Mouse (Mus musculus) hindbrain, embryonic 11.5 days (tissue): Measurements from ENCODE around the gene Irf2bp2. TPM values are rescaled to one million over a fixed set of nuclear protein-coding genes. Genes with fewer than 3 reads are reported as not detected.

Experiments
- ATAC-seq: fragments of 200-750 bp; cut with Nextera tagmentation; 2 replicates; pipeline ENCODE4 v1.8.0; 2017; ENCODE audit warnings: mild to moderate bottlenecking, moderate TSS enrichment, moderate library complexity; ENCODE audit not compliant: low FRiP score
- DNase-seq: peaks from one replicate; pipeline ENCODE4 v3.0.0-alpha.2; 2015; ENCODE audit warnings: low spot score
- H3K27ac ChIP-seq: fragments of 300-500 bp; sonication (generic); 2 replicates; pipeline ENCODE4 v1.5.1; 2014; ENCODE audit warnings: mild to moderate bottlenecking, low read depth, low read length
- H3K27me3 ChIP-seq: fragments of 300-500 bp; sonication (generic); 2 replicates; pipeline ENCODE4 v1.6.1; 2014; ENCODE audit warnings: mild to moderate bottlenecking, low read length, moderate library complexity, mixed read lengths; ENCODE audit not compliant: control insufficient read depth, insufficient read depth
- H3K36me3 ChIP-seq: fragments of 300-500 bp; sonication (generic); 2 replicates; pipeline ENCODE4 v1.6.1; 2014; ENCODE audit warnings: mild to moderate bottlenecking, low read length, moderate library complexity, mixed read lengths; ENCODE audit not compliant: control insufficient read depth, insufficient read depth
- H3K4me1 ChIP-seq: fragments of 300-500 bp; sonication (generic); replicated peaks from 2 replicates; pipeline ENCODE4 v1.6.1; 2014; ENCODE audit warnings: low read length, mixed read lengths; ENCODE audit not compliant: control insufficient read depth, insufficient read depth
- H3K4me2 ChIP-seq: fragments of 300-500 bp; sonication (generic); replicated peaks from 2 replicates; pipeline ENCODE4 v1.6.1; 2014; ENCODE audit warnings: mild to moderate bottlenecking, low read depth, low read length
- H3K4me3 ChIP-seq: fragments of 300-500 bp; sonication (generic); 2 replicates; pipeline ENCODE4 v1.5.1; 2014; ENCODE audit warnings: low read depth, low read length
- H3K9ac ChIP-seq: fragments of 300-500 bp; sonication (generic); 2 replicates; pipeline ENCODE4 v1.6.1; 2014; ENCODE audit warnings: low read depth, low read length
- H3K9me3 ChIP-seq: fragments of 300-500 bp; sonication (generic); 2 replicates; pipeline ENCODE4 v1.6.1; 2016; ENCODE audit warnings: low read length; ENCODE audit not compliant: control insufficient read depth
- WGBS: fragments of 180-500 bp; shearing (Covaris S2); extraction: QIAGEN DNeasy Blood & Tissue Kit; methylation state at CpG from one replicate; pipeline ENCODE4 v1.1.7; 2014; 5-methylcytosine and 5-hydroxymethylcytosine counted together
- polyA plus RNA-seq: library from polyadenylated mRNA; unstranded; fragments of >200 nt; fragmentation: Nextera tagmentation; extraction: Ambion mirVana; gene quantifications from 2 replicates; pipeline ENCODE4 v1.2.1, GENCODE M21; 2014

The Irf2bp2 gene
- polyA plus RNA-seq, 1 experiment from 2014 or later: 5.5 TPM

GRCm38 (mm10) chr8:126599297-126599696, 5.5 kb upstream of the Irf2bp2 start:
- Histone ChIP-seq H3K36me3 (no peaks in the 10 kb centered on the region), H3K4me3 (no peak overlapping the region), H3K4me1 (peaks cover 24% of the 10 kb centered on the region), H3K4me2 (no peak overlapping the region), H3K27me3 (no peaks in the 10 kb centered on the region), H3K9me3 (no peaks in the 10 kb centered on the region), H3K27ac (no peak overlapping the region), H3K9ac (no peak overlapping the region)
- WGBS: 86% methylated on average over 4 of the region's 4 CpGs
- DNase-seq (no peak), ATAC-seq (no peak)

DNA sequence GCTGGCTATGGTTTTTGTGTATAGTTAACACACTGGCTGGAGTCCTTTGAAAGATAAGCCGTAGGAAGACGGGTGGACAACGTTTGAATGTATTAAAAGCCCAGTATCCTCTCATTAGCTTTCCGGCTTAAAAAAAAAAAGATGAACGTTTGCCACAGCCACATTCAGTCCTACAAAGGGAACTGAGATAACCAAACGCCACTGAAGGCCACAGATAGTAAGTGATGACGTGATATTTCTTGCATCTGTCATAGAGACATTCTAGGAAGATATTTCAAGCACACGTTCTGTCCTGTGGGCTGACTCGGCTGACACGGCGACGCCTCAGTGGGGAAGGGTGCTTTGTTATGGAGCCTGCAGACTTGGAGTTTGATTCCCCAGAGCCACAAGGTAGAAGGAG, 4.4 kb upstream of the Irf2bp2 start:
- no peak overlapping the region for H3K27ac ChIP-seq
- ATAC-seq: no peak
- H3K36me3 ChIP-seq: no peaks in the 10 kb centered on the region
- no peaks in the 10 kb centered on the region for H3K9me3 ChIP-seq
- WGBS: 72% methylated on average over 12 of the region's 12 CpGs
- no peak overlapping the region for H3K4me2 ChIP-seq
- H3K4me3 ChIP-seq: no peak overlapping the region
- no peak for DNase-seq
- H3K9ac ChIP-seq: no peak overlapping the region
- H3K27me3 ChIP-seq: no peaks in the 10 kb centered on the region
- H3K4me1 ChIP-seq: peaks cover 24% of the 10 kb centered on the region

- 84% methylated on average over 5 of the region's 5 CpGs for WGBS
- peaks cover 21% of the 10 kb centered on the region for H3K4me1 ChIP-seq
These were observed 2.9 kb upstream of the Irf2bp2 start for GRCm38 (mm10) chr8:126596721-126597120.

GRCm38 (mm10) chr8:126596097-126596634, 2.4 kb upstream of the Irf2bp2 start:
- peak overlapping the region; percentile 19; the same call in 1 of the 2 replicates for H3K4me2 ChIP-seq
- H3K4me1 ChIP-seq: peaks cover 20% of the 10 kb centered on the region
- no peaks in the 10 kb centered on the region for H3K27me3 ChIP-seq
- DNase-seq: peak; percentile 68
- peak overlapping the region; percentile 97; the same call in 1 of the 2 replicates for H3K27ac ChIP-seq
- ATAC-seq: 0 out of 2 replicates have a peak, but pooled peaks have one; percentile 13
- H3K9ac ChIP-seq: peak overlapping the region; percentile 86; the same call in 1 of the 2 replicates
- no peak overlapping the region for H3K4me3 ChIP-seq
- no peaks in the 10 kb centered on the region for H3K36me3 ChIP-seq
- WGBS: 18% methylated on average over 12 of the region's 12 CpGs
- H3K9me3 ChIP-seq: no peaks in the 10 kb centered on the region

More at GRCm38 (mm10) chr8:126596721-126597120, 2.9 kb upstream of the Irf2bp2 start:
- no peaks in the 10 kb centered on the region for H3K9me3 ChIP-seq
- no peak for DNase-seq
- no peak overlapping the region for H3K4me2 ChIP-seq
- H3K36me3 ChIP-seq: no peaks in the 10 kb centered on the region
- no peak for ATAC-seq
- no peaks in the 10 kb centered on the region for H3K27me3 ChIP-seq
- H3K27ac ChIP-seq: peak overlapping the region; percentile 40; the same call in 1 of the 2 replicates
- peak overlapping the region; percentile 31; the same call in 1 of the 2 replicates for H3K9ac ChIP-seq
- no peak overlapping the region for H3K4me3 ChIP-seq

DNA sequence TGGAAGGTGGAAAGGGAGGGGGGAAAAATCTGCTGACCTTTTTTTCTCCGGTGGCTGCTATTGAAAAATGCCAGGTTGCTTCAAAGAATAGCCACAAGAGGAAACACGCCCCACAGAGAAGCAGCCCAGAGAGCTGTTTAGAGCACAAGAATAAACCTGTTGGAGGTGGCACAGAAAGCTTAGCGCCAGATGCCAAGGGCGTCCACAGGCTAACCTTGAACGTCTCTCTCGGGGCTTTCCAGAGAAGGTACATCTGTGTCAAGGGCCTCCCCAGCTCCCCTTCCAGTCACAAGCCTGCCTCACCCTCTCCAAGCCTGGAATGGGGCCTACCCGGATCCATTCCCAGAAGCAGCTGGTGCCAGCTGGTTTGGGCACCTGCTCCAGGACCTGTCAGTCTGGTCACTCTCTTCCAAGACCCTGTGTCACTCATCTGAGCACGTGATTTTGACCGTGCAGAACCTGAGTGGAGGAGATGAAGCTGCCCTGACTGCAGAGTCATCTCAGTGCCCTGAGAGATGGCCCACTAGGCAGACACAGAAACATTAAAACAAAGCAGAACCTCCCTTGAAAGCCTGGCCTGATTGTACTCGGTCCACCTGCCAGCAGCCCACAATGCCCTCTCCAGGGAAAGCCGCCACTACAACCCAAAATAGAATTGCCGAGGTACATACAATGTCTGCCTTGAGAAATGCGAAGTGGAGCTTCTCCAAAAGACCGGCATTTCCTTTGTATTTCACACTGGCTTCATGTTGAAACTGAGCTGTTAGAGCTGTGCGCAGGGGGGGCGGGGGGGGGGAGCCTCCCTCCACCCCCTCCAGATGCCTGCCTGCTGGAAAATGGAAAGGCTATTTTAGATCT, 1.6 kb upstream of the Irf2bp2 start:
- H3K27ac ChIP-seq: peak overlapping the region; percentile 97
- 23% methylated on average over 16 of the region's 16 CpGs for WGBS
- no peaks in the 10 kb centered on the region for H3K9me3 ChIP-seq
- peaks cover 18% of the 10 kb centered on the region for H3K4me1 ChIP-seq
- ATAC-seq (no peak), DNase-seq (peak; percentile 47)
- H3K9ac ChIP-seq: peak overlapping the region; percentile 86
- H3K4me3 ChIP-seq: peak overlapping the region; percentile 98; the same call in 1 of the 2 replicates
- no peaks in the 10 kb centered on the region for H3K36me3 ChIP-seq
- H3K27me3 ChIP-seq: no peaks in the 10 kb centered on the region
- peak overlapping the region; percentile 83 for H3K4me2 ChIP-seq

GRCm38 (mm10) chr8:126594481-126595000, 755 bp upstream of the Irf2bp2 start:
- peaks cover 21% of the 10 kb centered on the region for H3K4me1 ChIP-seq
- no peaks in the 10 kb centered on the region for H3K36me3 ChIP-seq
- H3K27ac ChIP-seq: peak overlapping the region; percentile 97
- H3K9me3 ChIP-seq: no peaks in the 10 kb centered on the region
- peak overlapping the region; percentile 86 for H3K9ac ChIP-seq
- ATAC-seq: peak; percentile 88
- under 1% methylated on average over 48 of the region's 48 CpGs for whole genome bisulfite sequencing
- no peaks in the 10 kb centered on the region for H3K27me3 ChIP-seq
- H3K4me3 ChIP-seq: peak overlapping the region; percentile 98
- H3K4me2 ChIP-seq: peak overlapping the region; percentile 83
- DNase-seq: peak; percentile 96

DNA sequence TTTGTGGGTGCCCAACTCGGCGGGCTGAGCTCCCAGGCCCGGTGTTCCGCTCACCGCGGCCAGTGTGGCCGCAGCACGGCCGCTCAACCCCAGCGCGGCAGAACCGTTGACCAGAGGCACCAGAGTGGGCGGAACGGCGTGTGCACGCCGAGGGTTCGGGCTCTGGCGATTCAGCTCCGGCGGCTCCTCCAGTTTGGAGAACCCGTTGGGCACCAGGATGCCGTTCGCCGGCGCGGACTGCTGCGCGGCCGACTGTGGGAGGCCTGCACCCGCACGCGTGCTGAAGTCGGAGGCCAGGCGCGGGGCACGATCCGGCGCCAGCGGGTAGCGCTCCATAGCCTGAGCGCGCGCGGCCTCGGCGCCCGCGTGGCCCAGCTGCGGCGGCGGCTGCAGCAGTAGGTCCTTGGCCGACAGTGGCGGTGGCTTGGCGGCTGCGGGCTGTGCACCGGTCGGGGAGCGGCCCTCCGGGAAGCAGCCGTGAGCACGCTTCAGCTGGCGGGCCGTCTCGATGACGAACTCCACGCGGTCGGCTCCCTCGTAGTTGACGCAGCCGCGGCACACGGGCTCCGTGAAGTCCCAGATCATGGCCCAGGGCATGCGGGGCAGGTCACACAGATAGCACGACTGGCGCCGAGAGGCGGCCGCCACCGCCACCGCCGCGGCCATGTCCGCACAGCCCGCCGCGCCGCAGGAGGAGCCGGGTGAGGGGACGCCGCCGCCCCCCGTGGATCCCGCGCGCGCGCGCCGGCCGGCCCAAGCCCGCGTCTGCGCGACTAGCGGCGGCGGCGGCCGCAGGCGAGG, 815 bp downstream of the Irf2bp2 start:
- Histone ChIP-seq H3K36me3 (no peaks in the 10 kb centered on the region), H3K9me3 (no peaks in the 10 kb centered on the region), H3K4me2 (peak overlapping the region; percentile 91), H3K9ac (peak overlapping the region; percentile 98), H3K4me1 (peaks cover 21% of the 10 kb centered on the region), H3K27me3 (no peaks in the 10 kb centered on the region), H3K27ac (peak overlapping the region; percentile 97), H3K4me3 (peak overlapping the region; percentile 98)
- ATAC-seq (no peak), DNase-seq (peak; percentile 77)
- WGBS: under 1% methylated on average over 63 of the region's 113 CpGs

GRCm38 (mm10) chr8:126592381-126592770, 1.4 kb downstream of the Irf2bp2 start:
- ATAC-seq: no peak
- no peaks in the 10 kb centered on the region for H3K36me3 ChIP-seq
- peak overlapping the region; percentile 98 for H3K4me3 ChIP-seq
- H3K27ac ChIP-seq: peak overlapping the region; percentile 97
- peak; percentile 66 for DNase-seq
- WGBS: under 1% methylated on average over 31 of the region's 45 CpGs
- peaks cover 21% of the 10 kb centered on the region for H3K4me1 ChIP-seq
- H3K4me2 ChIP-seq: peak overlapping the region; percentile 91
- H3K9me3 ChIP-seq: no peaks in the 10 kb centered on the region
- no peaks in the 10 kb centered on the region for H3K27me3 ChIP-seq
- H3K9ac ChIP-seq: peak overlapping the region; percentile 98
